Mouse (Mus musculus) spleen, adult 12 weeks (tissue): ENCODE data around the gene Olfr281.
A peak's percentile ranks its signal among the peaks of the same experiment; 100 is the strongest.
"Not testable (repeated sequence)": the region's sequence is repeated elsewhere in the genome, so short reads cannot be mapped to it uniquely, and the experiment has no call there.

Source experiments
- DNase-seq: peaks from one replicate; pipeline ENCODE4 v3.0.0; 2022; ENCODE audit warnings: low spot score

Gene Olfr281

GRCm38 (mm10) chr15:98452288-98452687 lies at the start of gene Olfr281:
TSS of gene Olfr281 (plus strand) at chr15:98452588.
- no peak for DNase-seq

- DNase-seq = no peak
Observed at GRCm38 (mm10) chr15:98408406-98409060, 43.9 kb upstream of the Olfr281 start.

GRCm38 (mm10) chr15:98409635-98410034 lies 42.8 kb upstream of the Olfr281 start:
- DNase-seq = no peak

GRCm38 (mm10) chr15:98410249-98410648 lies 42.1 kb upstream of the Olfr281 start:
- DNase-seq = no peak

GRCm38 (mm10) chr15:98415996-98416395 lies 36.4 kb upstream of the Olfr281 start:
- no peak for DNase-seq

- DNase-seq = not testable (repeated sequence)
Observed at GRCm38 (mm10) chr15:98416802-98417201, 35.6 kb upstream of the Olfr281 start.

- DNase-seq = not testable (repeated sequence)
Observed at GRCm38 (mm10) chr15:98417285-98417684, 35.1 kb upstream of the Olfr281 start.

- no peak for DNase-seq
Observed at GRCm38 (mm10) chr15:98418096-98418495, 34.3 kb upstream of the Olfr281 start.

GRCm38 (mm10) chr15:98420897-98421296 lies 31.5 kb upstream of the Olfr281 start:
- DNase-seq = no peak

GRCm38 (mm10) chr15:98424326-98424725 lies 28.1 kb upstream of the Olfr281 start:
- DNase-seq = no peak

- DNase-seq = no peak
Observed at GRCm38 (mm10) chr15:98424753-98425152, 27.6 kb upstream of the Olfr281 start.

- DNase-seq = no peak
Observed at GRCm38 (mm10) chr15:98425188-98425587, 27.2 kb upstream of the Olfr281 start.

- DNase-seq = not testable (repeated sequence)
Observed at GRCm38 (mm10) chr15:98430925-98431324, 21.5 kb upstream of the Olfr281 start, which contains the start of gene Olfr282. TSS of gene Olfr282 (plus strand) at chr15:98431225.

GRCm38 (mm10) chr15:98444561-98444960 lies 7.8 kb upstream of the Olfr281 start:
- DNase-seq = no peak

GRCm38 (mm10) chr15:98448521-98448920 lies 3.9 kb upstream of the Olfr281 start:
- no peak for DNase-seq

GRCm38 (mm10) chr15:98469596-98469995 lies 17.2 kb downstream of the Olfr281 start, which contains the start of gene OR5BS1P:
TSS of gene OR5BS1P (plus strand) at chr15:98469896.
- DNase-seq = no peak

GRCm38 (mm10) chr15:98471539-98471938 lies 19.2 kb downstream of the Olfr281 start:
- no peak for DNase-seq

GRCm38 (mm10) chr15:98474958-98475357 lies 22.6 kb downstream of the Olfr281 start:
- DNase-seq = no peak

- peak; percentile 21 for DNase-seq
Observed at GRCm38 (mm10) chr15:98475382-98475781, 23.0 kb downstream of the Olfr281 start.

GRCm38 (mm10) chr15:98476281-98476680 lies 23.9 kb downstream of the Olfr281 start:
- DNase-seq = no peak

GRCm38 (mm10) chr15:98479568-98480102 lies 27.2 kb downstream of the Olfr281 start:
- DNase-seq = no peak

- DNase-seq = no peak
Observed at GRCm38 (mm10) chr15:98482701-98483100, 30.3 kb downstream of the Olfr281 start, which contains the start of gene Lalba. TSS of gene Lalba (minus strand) at chr15:98482721.
